Mouse (Mus musculus) heart, postnatal 25 days (tissue): Measurements from ENCODE around the gene Ryr1. TPM values are rescaled to one million over a fixed set of nuclear protein-coding genes. Genes with fewer than 3 reads are reported as not detected.

Source experiments
- DNase-seq: peaks from one replicate; pipeline ENCODE4 v3.0.0; 2022; ENCODE audit warnings: low spot score
- intact Hi-C: fragments of 180-260 bp; cut with DNase I; formaldehyde crosslinking; loops from one replicate; pipeline ENCODE4 v1.15.1; 2025
- total RNA-seq, 2 experiments: library from RNA; stranded (reverse); gene quantifications; 2 replicates each; pipeline ENCODE4 v1.2.3; 2021

Gene Ryr1
- total RNA-seq, 2 experiments from 2014 or later, result not detected

DNA sequence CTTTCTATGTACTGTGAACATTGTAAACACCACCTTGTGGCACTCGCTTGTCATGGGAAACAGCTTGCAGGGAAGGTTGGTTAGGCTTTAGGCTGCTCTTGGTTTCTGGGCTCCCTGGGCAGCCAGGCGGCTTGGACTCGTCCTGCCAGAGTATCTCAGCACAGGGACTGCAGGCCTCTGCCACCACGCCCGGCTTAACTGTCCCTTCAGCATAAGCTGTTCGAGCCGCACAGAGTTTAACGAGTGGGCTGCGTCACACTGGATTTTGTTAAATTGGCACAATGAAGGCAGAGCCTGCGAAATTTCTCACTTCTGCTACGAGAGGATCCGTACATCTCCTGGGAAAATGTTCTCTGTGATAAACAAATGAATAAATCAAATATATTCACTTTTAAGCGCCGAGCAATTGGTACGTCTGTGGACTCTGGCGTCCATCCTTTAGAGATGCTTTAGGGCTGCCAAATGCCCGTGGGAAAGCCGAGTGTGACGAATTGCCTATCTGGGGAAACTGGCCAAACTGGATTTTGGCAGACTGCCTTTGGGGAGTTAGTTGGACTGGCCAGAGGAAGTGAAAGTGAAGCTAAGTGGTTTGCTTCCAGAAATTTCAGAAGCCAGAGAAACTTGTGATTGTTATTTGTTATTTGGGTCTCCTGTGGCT, 81.8 kb downstream of the Ryr1 start:
- intact Hi-C loops, result loop anchor here (5.0 kb wide), 1 partner anchor 61 kb away; the partner anchor contains the start of genes Eif3k and Map4k1
- peak; percentile 57 for DNase-seq

DNA sequence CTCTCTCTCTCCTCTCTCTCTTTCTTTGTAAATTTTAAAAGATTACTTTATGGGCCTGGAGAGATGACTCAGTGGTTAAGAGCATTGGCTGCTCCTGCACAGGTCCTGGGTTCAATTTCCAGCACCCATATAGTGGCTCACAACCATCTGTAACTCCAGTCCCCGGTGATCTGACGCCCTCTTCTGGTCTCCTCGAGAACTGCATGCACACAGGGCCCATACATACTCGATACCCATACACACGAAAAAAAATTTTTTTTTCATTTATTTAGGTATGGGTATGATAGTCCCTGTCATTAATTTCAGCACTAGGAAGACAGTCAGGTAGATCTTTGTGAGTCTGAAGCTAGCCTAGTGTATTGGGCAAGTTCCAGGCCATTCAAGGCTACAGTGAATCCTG, 83.8 kb downstream of the Ryr1 start:
- intact Hi-C loops, result loop anchor here (5.0 kb wide), 1 partner anchor 59 kb away; the partner anchor contains the start of genes Eif3k and Map4k1
- DNase-seq, result no peak

DNA sequence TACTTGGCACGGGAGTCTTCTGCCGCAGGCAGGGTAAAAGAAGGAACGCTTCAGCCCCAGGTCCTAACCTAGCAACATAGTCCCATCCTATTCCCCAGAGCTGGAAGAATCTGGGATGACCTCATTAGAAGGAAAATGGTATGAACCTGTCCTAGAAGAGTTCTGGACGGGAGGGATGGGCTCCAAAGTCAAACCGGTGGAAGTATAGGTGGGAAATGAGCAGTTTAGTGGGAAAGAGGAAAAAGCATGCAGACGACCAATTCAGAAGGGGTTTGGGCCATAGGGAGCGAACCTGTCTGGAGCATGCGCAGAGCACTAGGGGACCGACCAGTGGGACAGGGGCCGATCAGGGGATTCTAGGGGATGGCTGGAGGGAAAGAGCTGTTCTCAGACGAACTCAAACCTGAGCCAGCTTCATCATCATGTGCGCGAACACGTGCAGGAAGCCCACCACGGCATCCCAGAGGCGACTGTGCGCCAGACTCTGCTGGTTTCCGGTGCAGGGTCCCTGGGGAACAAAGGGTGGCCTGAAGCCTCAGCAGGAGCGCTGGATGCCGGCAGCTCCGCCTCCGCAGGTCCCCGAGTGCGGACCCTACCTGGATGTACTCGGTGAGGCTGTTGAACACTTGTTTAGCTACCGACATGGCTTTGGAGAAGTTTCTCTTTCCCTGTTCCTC, 84.9 kb downstream of the Ryr1 start:
- intact Hi-C loops, result loop anchor here (2.0 to 10.0 kb wide), 7 partner anchors 48 to 259 kb away; partner anchors contain the start of genes Eif3k, Lgals7 and Map4k1
- DNase-seq, result peak; percentile 6

DNA sequence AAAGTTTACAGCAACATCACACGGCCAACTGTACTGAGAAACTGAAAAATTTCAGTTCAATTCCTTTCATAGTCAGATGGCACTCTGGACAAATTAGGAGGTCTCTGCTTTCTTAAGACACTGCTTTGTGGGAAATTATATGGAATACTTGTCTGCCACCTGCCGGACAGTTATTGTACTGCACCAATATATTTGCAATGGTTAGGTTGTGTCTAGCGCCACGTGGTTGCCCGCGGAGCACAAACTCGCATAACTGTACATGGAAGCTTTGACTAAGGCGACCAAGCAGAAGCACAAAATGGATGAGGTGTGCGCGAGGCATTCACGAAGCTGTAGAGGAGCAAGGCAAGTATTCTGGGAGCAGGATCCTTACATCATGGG, 85.4 kb downstream of the Ryr1 start:
- peak; percentile 41 for DNase-seq
- intact Hi-C loops, result loop anchor here (2.0 to 10.0 kb wide), 6 partner anchors 47 to 259 kb away; partner anchors contain the start of gene Lgals7

DNA sequence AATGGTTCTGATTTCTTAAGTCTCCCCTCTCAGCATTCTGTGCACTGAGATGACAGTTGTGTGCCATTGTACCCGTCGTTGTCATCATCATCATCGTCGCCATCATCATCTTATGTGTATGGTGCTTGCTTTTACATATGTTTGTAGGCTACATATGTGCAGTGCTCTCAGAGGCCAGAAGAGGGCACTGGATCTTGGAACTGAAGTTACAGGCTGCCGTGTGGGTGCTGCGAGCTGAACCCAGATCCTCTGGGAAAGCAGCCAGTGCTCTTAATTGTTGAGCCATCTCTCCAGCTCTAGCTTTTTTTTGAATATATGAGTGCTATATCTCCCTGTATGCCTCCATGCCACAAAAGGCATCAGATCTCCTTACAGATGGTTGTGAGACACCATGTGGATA, 87.7 kb downstream of the Ryr1 start:
- intact Hi-C loops, result loop anchor here (5.0 to 10.0 kb wide), 5 partner anchors 45 to 240 kb away; partner anchors contain the start of gene Lgals7
- DNase-seq, result no peak

DNA sequence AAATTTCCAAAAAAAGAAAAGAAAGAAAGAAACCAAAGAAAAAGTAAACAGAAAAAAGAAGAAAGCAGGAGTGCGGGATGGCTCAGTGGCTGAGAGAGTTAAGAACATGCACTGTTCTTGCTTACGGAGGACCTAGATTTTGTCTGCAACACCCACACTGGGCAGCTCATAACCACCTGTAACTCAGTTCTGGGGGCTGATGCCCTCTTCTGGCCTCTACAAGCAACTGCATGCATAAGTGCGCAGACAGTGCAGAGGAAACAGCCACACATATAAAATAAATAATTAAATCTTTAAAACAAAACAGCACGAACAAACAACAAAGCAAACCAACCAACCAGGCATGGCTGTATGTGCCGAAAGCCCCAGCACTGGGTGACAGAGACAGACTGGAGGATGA, 92.3 kb downstream of the Ryr1 start:
- no peak for DNase-seq
- intact Hi-C loops, result loop anchor here (10.0 kb wide), 1 partner anchor 168 kb away; the partner anchor contains the start of gene Lgals7

DNA sequence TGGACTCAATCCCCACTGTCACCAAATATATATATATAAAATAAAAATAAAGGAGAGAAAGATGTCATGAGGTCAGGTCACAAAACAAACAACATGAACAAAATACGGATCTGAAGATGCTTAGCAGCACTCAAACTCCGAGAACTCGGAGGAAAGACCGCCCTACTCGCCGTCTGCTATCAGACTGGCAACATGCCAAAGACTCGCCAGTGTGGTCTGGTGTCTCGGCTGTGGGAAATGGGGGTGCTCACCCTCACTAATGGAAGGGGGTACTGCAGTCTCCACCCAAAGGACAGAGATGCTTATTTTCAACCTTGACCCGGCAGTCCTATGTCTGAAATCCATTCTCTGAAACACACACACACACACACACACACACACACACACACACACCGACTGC, 93.3 kb downstream of the Ryr1 start:
- intact Hi-C loops, result loop anchor here (10.0 kb wide), 1 partner anchor 167 kb away; the partner anchor contains the start of gene Lgals7
- DNase-seq, result no peak

DNA sequence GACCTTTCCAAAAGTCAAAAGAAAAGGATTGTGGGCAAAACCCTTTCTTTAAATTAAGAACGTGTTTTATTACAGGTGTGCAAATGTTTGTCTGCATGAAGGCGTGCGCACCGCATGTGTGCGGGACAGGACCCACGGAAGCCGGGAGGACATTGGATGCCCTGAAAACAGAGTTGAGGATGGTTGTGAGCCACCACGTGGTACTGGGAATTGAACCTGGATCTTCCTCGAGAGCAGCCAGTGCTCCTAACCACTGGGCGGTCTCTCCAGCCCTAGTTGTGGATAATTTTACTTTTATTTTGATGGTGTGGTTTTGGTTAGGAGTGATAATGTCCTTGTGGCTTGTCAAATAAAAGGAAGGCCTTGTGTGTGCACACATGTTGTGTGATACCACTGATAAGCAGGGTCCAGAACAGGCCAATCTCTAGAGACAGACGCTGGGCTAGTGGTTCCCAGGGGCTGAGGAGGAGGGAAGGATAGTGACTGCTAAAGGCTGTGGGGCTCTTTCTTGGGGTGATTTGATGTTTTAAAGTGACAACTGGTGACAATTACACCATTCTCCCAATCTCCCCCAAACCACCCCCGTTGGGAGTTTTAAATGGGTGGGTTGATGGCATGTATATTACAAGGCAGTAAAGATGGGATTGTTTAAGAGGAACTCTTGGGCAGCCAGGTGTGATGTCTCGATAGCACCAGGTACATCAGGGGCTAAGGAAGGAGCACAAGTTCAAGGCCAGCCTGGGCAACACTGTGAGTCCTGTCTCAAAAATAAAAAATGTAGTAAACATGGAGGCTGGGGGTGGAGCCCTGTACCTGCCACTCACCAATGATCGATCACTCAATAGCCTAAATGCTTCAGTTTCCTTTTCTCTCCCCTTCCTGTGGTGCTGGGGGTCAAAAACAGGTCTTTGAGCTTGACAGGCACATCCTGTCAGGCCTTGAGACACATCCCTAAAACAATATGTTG, 95.0 kb downstream of the Ryr1 start:
- DNase-seq, result no peak
- intact Hi-C loops, result loop anchor here (10.0 kb wide), 1 partner anchor 165 kb away; the partner anchor contains the start of gene Lgals7

DNA sequence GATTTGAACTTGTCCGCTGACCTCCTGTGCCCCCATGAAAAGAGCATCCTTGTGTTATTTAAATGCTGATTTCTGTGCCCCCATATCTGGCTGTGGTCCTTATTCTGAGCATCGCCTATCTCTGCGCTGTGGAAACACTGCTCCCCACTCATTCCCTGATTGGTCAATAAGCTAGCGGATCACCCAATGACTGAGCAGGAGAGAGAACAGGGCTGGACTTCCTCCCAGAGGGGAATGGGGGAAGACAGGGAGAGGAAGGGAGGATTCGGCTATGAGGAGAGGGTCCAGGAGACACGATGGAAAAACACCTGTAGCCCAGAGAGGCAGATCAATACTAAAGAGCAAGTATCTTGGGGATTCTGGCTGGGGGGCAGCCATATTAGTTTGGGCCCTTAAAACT, 96.2 kb downstream of the Ryr1 start:
- intact Hi-C loops, result no loop called here
- no peak for DNase-seq

DNA sequence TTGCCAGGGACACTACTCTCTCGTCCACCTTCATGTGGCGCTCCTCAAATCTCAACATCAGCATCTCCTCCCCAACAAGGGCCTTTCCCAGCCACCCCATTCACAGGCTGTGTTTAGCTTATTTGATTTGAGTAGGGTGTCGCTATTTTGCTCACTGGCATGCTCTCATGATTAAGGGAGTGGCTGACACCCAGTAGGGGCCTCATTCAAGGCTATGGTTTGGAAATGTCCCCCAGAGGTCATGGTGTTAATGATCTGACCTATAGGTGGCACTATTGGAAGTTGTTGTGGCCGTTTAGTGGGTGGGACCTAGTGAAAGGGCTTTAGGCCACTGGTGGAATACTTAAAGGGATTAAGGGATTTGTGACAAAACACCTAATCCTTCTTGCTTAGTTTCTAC, 98.2 kb downstream of the Ryr1 start:
- intact Hi-C loops, result no loop called here
- DNase-seq, result no peak

DNA sequence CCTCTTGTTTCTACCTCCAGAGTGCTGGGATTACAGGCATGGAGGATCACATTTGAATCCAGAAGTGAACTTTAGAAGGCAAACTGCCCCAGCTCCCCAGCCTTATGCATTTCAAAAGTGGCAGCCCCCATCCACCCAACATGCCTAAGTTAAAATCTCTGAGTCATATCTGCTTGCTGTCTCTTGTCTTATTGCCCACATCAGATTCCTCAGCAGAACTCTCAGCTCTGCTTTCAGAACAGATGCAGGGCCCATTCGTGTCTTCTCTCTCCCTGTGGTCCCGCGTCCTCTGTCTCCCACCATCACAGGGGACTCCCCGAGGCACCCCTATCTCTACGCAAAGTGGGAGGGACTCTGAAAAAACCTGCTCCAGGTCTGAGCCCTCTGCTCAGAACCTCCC, 98.8 kb downstream of the Ryr1 start:
- intact Hi-C loops, result no loop called here
- DNase-seq, result no peak

DNA sequence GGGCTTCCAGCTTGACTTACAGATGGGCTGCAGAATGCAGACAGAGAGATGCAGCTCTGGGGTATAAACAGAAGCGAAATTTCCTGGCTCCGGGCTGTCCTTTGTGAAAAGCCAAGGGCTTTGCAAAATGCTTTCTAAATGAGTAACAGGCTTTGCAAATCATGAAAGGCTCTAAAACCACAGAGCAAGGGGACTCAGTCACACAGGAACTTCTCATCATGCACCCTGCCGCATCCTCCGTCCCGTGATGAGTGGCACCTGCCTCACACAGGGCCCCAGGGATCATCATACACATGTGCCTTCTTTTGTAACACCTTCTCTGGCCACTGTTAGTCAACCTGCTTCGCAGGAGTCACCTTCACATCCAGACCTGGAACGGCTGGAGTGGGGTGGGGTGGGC, 99.4 kb downstream of the Ryr1 start:
- intact Hi-C loops, result no loop called here
- DNase-seq, result no peak

DNA sequence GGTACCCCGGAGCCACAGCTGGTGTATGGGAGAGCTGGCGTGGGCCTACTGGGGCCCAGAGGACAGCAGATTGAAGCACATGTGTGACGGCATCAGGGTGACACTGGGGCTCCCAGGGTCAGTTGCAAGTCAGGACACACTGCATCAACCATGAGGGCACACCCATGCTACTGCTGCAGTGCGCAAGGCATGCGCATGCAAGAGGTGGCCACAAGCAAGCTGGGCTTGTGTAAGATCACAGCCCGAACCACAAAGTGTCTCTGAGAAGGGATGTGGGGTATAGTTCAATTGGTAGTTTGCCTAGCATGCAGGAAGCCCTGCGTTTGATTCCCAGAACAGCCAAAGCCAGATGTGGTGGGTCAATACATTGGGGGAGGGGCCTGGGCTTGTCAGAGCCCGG, 101.5 kb downstream of the Ryr1 start:
- intact Hi-C loops, result no loop called here

DNA sequence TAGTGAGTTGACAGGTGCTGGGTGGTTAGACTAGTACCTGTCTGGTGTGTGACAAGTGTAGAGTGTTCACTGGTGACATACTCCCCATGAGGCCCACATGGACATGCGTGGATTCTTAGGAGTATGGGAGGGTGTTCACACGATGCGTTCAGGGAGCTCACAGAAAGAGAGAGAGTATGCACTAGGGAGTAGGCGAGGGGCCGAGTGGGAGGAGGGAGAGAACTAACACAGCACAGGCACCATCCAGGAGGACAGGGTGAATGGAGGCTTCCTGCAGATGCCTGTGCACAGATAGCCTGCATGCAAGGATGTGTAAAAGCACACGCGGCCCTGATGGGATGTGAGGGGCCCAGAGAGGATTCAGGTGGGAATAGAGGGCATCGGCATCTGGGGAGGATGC, 102.5 kb downstream of the Ryr1 start:
- intact Hi-C loops, result no loop called here
- no peak for DNase-seq

More for the DNA sequence above, 101.5 kb downstream of the Ryr1 start:
- no peak for DNase-seq

DNA sequence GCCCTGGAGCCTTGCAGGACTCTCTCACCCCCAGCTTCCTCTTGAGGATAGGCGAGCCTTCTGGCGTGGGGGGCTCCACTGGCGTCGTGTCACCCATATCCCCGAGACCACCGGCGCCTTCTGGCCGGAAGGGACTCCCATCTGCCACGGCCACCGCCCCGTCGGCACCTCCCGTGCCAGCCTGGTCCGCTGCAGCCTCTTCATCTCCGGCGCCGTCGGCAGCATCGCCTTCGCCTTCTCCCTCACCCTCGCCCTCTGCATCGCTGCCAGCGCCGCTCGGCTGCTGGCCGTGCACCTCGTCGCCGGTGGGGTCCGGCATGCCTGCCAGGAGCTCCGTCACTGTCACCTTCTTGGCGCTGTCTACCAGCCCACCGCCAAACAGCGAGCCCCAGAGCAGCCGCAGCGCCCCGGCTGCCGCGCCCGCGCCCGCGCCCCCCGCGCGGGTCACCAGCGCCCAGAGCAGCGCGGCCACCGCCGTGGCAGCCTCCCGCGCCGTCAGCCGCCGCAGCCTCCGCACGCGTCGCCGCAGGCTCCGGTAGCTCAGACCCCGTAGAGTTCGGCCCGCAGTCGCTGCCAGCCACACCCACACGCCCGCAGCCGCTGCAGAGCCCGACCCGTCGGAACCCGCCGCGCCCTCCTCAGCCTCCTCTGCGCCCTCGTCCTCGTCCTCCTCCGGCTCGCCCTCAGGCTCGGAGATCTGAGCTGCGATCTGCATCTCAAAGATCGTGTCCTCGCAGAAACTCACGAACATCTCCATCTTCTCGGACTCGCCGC, 105.3 kb downstream of the Ryr1 start:
- intact Hi-C loops, result no loop called here
- no peak for DNase-seq

DNA sequence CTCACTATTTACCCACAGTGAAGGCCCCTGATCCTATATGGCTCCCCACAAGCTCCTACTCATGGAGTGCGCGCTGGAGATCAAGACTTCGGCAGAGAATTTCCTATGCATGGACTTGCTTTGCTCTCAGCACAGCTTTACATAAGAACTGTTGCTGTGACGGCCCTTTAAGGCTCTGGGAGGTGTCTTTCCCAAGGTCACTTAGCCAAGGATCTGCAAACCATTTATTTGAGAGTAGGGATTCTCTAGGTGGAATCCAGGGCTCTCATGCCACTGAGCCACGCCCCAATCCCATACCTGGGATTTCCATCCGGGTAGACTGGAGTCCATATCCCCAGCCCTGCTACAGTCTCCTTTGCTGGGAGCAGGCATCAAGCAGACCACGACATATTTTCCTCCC, 107.8 kb downstream of the Ryr1 start:
- DNase-seq, result no peak
- intact Hi-C loops, result no loop called here

DNA sequence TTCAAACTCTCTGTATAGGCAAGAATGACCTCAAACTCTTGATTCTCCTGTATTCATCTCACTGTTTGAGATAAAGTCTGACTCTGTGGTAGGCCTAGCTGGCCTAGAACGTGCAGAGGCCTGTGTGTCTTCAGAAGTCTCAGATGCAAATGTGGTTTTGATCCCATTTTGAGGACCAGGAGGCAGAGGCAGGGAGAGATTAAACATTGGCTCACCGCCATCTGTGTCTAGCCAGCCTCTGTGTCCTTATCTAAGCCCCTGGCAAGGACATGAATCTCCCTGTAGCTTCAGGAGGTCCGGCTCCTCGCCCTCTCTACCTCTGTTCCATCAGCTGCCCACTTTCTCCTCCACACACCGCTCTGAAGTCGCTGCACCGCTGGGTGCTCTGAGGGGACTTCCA, 108.5 kb downstream of the Ryr1 start:
- intact Hi-C loops, result no loop called here
- DNase-seq, result no peak

DNA sequence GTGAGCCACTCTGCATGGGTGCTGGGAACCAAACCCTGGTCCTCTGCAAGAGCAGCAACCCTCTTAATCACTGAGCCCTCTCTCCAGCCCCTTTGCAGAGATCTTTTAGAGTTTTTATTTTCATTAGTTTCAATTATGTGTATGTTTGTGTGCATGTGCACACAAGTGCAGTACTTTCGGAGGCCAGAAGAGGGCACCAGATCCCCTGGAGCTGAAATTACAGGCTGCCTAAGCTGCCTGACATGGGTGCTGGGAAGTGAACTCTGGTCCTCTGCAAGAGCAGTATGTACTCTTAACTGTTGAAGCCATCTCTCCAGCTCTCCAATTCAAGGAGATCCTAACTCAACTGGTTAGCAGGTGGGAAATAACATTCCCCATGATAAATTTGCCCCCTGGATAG, 110.0 kb downstream of the Ryr1 start:
- intact Hi-C loops, result no loop called here
- no peak for DNase-seq

DNA sequence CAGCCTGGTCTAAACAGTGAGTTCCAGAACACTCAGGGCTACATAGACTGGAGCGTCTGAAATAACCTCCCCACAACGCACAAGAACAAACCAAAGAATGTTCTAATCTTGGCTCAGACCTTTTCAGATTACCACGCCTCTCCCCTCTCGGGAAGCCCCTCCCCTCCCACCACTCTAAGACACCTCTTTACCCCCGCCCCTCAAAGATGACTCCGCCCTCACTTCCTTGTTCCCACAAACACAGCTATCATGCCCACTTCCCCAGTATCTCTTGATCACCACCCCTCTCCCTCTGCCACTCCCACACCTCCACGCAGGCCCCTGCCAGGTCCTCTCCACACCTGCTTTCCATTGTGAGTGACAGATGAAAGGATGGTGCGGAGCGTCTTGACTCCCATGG, 116.3 kb downstream of the Ryr1 start:
- DNase-seq, result no peak
- intact Hi-C loops, result no loop called here
